ENCODE assay signal across 22 mouse cellular contexts in genomic region chr10:86155344-86155743, GRCm38 (mm10).
DNase-seq lines count a peak whose midpoint lies in the region; ATAC-seq and TF ChIP-seq lines count a peak whose summit lies in the region.
"Had no signal": no experiment of that assay in that cellular context is flagged by ENCODE, and none has a peak within 500 bp of the region (broad histone marks: within the 10 kb centered on the region; RNA-seq: fewer than 3 reads in every experiment).

No protein-coding gene starts in this region.

- DNase-seq in kidney, adult 2 months, result peak; percentile 56
- DNase-seq in kidney, adult 9 months, result peak; percentile 56
- DNase-seq in kidney, postnatal 10 days, result peak; percentile 29
- DNase-seq in kidney, postnatal 14 days, result peak; percentile 24
- no peak for DNase-seq in kidney, adult 11 months
- DNase-seq: adrenal gland, adult 2 months; adrenal gland, adult 8-10 months; adrenal gland, postnatal 10 days; adrenal gland, postnatal 14 days; adrenal gland, postnatal 25 days; adrenal gland, postnatal 36 days; B cell, adult 2 months; cerebellum, adult 11 months; cerebellum, adult 11-12 months had no signal

- no peak for ATAC-seq in kidney, embryonic 15.5 days (replicated peaks; ENCODE audit: low FRiP score)
- no peak for ATAC-seq in kidney, embryonic 16.5 days (ENCODE audit: low FRiP score, low TSS enrichment)
- ATAC-seq in kidney, embryonic 14.5 days (ENCODE audit: low FRiP score, low TSS enrichment), result no peak
- ATAC-seq: activated CD4-positive, CD25-positive, alpha-beta regulatory T cell, adult 4 months; CD4-positive, CD25-positive, alpha-beta regulatory T cell, adult 4 months; Patski had no signal

- H3K36me3 ChIP-seq in kidney, adult 2 months (ENCODE audit: control insufficient read depth, insufficient read depth, low read length), result no peaks in the 10 kb centered on the region
- no peaks in the 10 kb centered on the region for H3K36me3 ChIP-seq in kidney, embryonic 15.5 days
- no peaks in the 10 kb centered on the region for H3K36me3 ChIP-seq in kidney, embryonic 16.5 days (ENCODE audit: insufficient read depth, low read length)
- H3K36me3 ChIP-seq in kidney, embryonic 14.5 days (ENCODE audit: control insufficient read depth, insufficient read depth, low read length), result no peaks in the 10 kb centered on the region
- H3K36me3 ChIP-seq: G1E had no signal

- H3K4me2 ChIP-seq in kidney, embryonic 15.5 days, result no peak overlapping the region
- no peak overlapping the region for H3K4me2 ChIP-seq in kidney, embryonic 16.5 days (replicated peaks; ENCODE audit: low read depth, low read length)
- no peak overlapping the region for H3K4me2 ChIP-seq in kidney, embryonic 14.5 days (replicated peaks; ENCODE audit: low read depth, low read length)

- no peak for TF ChIP-seq CTCF in kidney, adult 2 months (conservative IDR thresholded peaks at IDR 0.05; ENCODE audit: insufficient read depth, insufficient read length, low read depth, low read length)

- TF ChIP-seq POLR2A in kidney, adult 2 months (IDR thresholded peaks at IDR 0.05; ENCODE audit: low read depth, low read length), result no peak

- WGBS in kidney, adult 2 months, result 47% methylated on average over 3 of the region's 3 CpGs
- WGBS in kidney, embryonic 15.5 days, result 41% methylated on average over 3 of the region's 3 CpGs
- 39% methylated on average over 3 of the region's 3 CpGs for WGBS in kidney, embryonic 16.5 days
- 36% methylated on average over 3 of the region's 3 CpGs for WGBS in kidney, embryonic 14.5 days

- H3K4me3 ChIP-seq in kidney, adult 2 months (ENCODE audit: insufficient read depth, low read depth, low read length), result no peak overlapping the region
- no peak overlapping the region for H3K4me3 ChIP-seq in kidney, embryonic 15.5 days (replicated peaks)
- H3K4me3 ChIP-seq in kidney, embryonic 16.5 days (ENCODE audit: low read length), result no peak overlapping the region
- no peak overlapping the region for H3K4me3 ChIP-seq in kidney, embryonic 14.5 days (ENCODE audit: low read length)

- H3K4me1 ChIP-seq in kidney, adult 2 months (ENCODE audit: control insufficient read depth, insufficient read depth, low read length), result peaks cover 38% of the 10 kb centered on the region
- H3K4me1 ChIP-seq in kidney, embryonic 15.5 days, result peaks cover 25% of the 10 kb centered on the region
- peaks cover 19% of the 10 kb centered on the region; the same call in 1 of the 2 replicates for H3K4me1 ChIP-seq in kidney, embryonic 16.5 days (ENCODE audit: insufficient read depth, low read length)
- H3K4me1 ChIP-seq in kidney, embryonic 14.5 days (ENCODE audit: control insufficient read depth, insufficient read depth, low read length), result peaks cover 14% of the 10 kb centered on the region; the same call in 1 of the 2 replicates

- H3K27me3 ChIP-seq in kidney, adult 2 months (replicated peaks; ENCODE audit: control insufficient read depth, insufficient read depth, low read length), result no peaks in the 10 kb centered on the region
- no peaks in the 10 kb centered on the region for H3K27me3 ChIP-seq in kidney, embryonic 15.5 days
- H3K27me3 ChIP-seq in kidney, embryonic 16.5 days (ENCODE audit: insufficient read depth, low read length), result no peaks in the 10 kb centered on the region
- H3K27me3 ChIP-seq in kidney, embryonic 14.5 days (ENCODE audit: control insufficient read depth, insufficient read depth, low read length), result no peaks in the 10 kb centered on the region
- H3K27me3 ChIP-seq: CH12.LX, Patski had no signal

- no peak overlapping the region for H3K9ac ChIP-seq in kidney, embryonic 15.5 days
- H3K9ac ChIP-seq in kidney, embryonic 16.5 days (replicated peaks; ENCODE audit: low read length), result no peak overlapping the region
- H3K9ac ChIP-seq in kidney, embryonic 14.5 days (ENCODE audit: low read depth, low read length), result no peak overlapping the region

- H3K27ac ChIP-seq in kidney, adult 2 months (ENCODE audit: insufficient read depth, low read depth, low read length), result no peak overlapping the region
- no peak overlapping the region for H3K27ac ChIP-seq in kidney, embryonic 15.5 days
- no peak overlapping the region for H3K27ac ChIP-seq in kidney, embryonic 16.5 days (ENCODE audit: low read length)
- H3K27ac ChIP-seq in kidney, embryonic 14.5 days (ENCODE audit: low read depth, low read length), result no peak overlapping the region

- no peaks in the 10 kb centered on the region for H3K9me3 ChIP-seq in kidney, embryonic 15.5 days (replicated peaks)
- H3K9me3 ChIP-seq in kidney, embryonic 16.5 days (ENCODE audit: low read length), result no peaks in the 10 kb centered on the region
- no peaks in the 10 kb centered on the region for H3K9me3 ChIP-seq in kidney, embryonic 14.5 days (ENCODE audit: control insufficient read depth, low read length)
- H3K9me3 ChIP-seq: G1E had no signal
